Mouse (Mus musculus) limb, embryonic 15.5 days (tissue): ENCODE results near the gene Spsb2. TPM values are rescaled to one million over a fixed set of nuclear protein-coding genes. Genes with fewer than 3 reads are reported as not detected.

ENCODE experiments used
- polyA plus RNA-seq: library from polyadenylated mRNA; unstranded; fragments of >200 nt; fragmentation: Nextera tagmentation; extraction: Ambion mirVana; gene quantifications from 2 replicates; pipeline ENCODE4 v1.2.1, GENCODE M21; 2015

Spsb2 gene
- polyA plus RNA-seq, 1 experiment from 2014 or later, result 14.1 TPM

Other genes starting within 250 kb of the Spsb2 start
- gene C1rb, start 238.4 kb upstream of the Spsb2 start, polyA plus RNA-seq, result not detected in 2 replicates
- gene C1s2, start 172.6 kb upstream of the Spsb2 start, polyA plus RNA-seq, result 0.14 TPM in 1 of 2 replicates, not detected in the other
- 46.1 and 55.0 TPM in 2 replicates for gene Lpcat3, start 145.6 kb upstream of the Spsb2 start, polyA plus RNA-seq
- gene Emg1, start 96.5 kb upstream of the Spsb2 start, polyA plus RNA-seq, result 164 and 183 TPM in 2 replicates
- 285 and 312 TPM in 2 replicates for gene Phb2, start 96.3 kb upstream of the Spsb2 start, polyA plus RNA-seq
- 17.4 and 17.8 TPM in 2 replicates for gene Ptpn6, start 69.9 kb upstream of the Spsb2 start, polyA plus RNA-seq
- 356 and 402 TPM in 2 replicates for gene Grcc10, start 67.3 kb upstream of the Spsb2 start, polyA plus RNA-seq
- gene Gm45234, start 52.6 kb upstream of the Spsb2 start, polyA plus RNA-seq, result 0.10 TPM in 1 of 2 replicates, not detected in the other
- 15.1 and 15.7 TPM in 2 replicates for gene Atn1, start 52.1 kb upstream of the Spsb2 start, polyA plus RNA-seq
- 7.9 and 9.1 TPM in 2 replicates for gene Eno2, start 39.0 kb upstream of the Spsb2 start, polyA plus RNA-seq
- 0.36 and 0.83 TPM in 2 replicates for gene Lrrc23, start 28.9 kb upstream of the Spsb2 start, polyA plus RNA-seq
- gene Tpi1, start 5.6 kb downstream of the Spsb2 start, polyA plus RNA-seq, result 940 and 1,131 TPM in 2 replicates
- 134 and 136 TPM in 2 replicates for gene Usp5, start 20.8 kb downstream of the Spsb2 start, polyA plus RNA-seq
- 124 and 141 TPM in 2 replicates for gene Cdca3, start 20.9 kb downstream of the Spsb2 start, polyA plus RNA-seq
- 0.96 and 3.2 TPM in 2 replicates for gene Gnb3, start 31.6 kb downstream of the Spsb2 start, polyA plus RNA-seq
- 43.7 and 62.3 TPM in 2 replicates for gene P3h3, start 49.1 kb downstream of the Spsb2 start, polyA plus RNA-seq
- gene Gpr162, start 55.3 kb downstream of the Spsb2 start, polyA plus RNA-seq, result 1.6 and 2.9 TPM in 2 replicates
- gene Cd4, start 79.6 kb downstream of the Spsb2 start, polyA plus RNA-seq, result 0.24 and 0.31 TPM in 2 replicates
- 2.3 TPM in 2 replicates for gene Lag3, start 103.0 kb downstream of the Spsb2 start, polyA plus RNA-seq
- gene Ptms, start 111.4 kb downstream of the Spsb2 start, polyA plus RNA-seq, result 241 and 331 TPM in 2 replicates
- 352 and 365 TPM in 2 replicates for gene Mlf2, start 122.7 kb downstream of the Spsb2 start, polyA plus RNA-seq
- 146 and 160 TPM in 2 replicates for gene Cops7a, start 156.9 kb downstream of the Spsb2 start, polyA plus RNA-seq
- 20.8 and 21.3 TPM in 2 replicates for gene Pianp, start 188.0 kb downstream of the Spsb2 start, polyA plus RNA-seq
- gene Zfp384, start 200.5 kb downstream of the Spsb2 start, polyA plus RNA-seq, result 16.9 and 17.9 TPM in 2 replicates
- 141 and 146 TPM in 2 replicates for gene Ing4, start 231.1 kb downstream of the Spsb2 start, polyA plus RNA-seq
- 9.9 and 12.4 TPM in 2 replicates for gene Acrbp, start 241.0 kb downstream of the Spsb2 start, polyA plus RNA-seq